Mouse (Mus musculus) adrenal gland, adult 2 months (tissue): ENCODE results near the gene Srcap. TPM values are rescaled to one million over a fixed set of nuclear protein-coding genes. Genes with fewer than 3 reads are reported as not detected.
A peak's percentile ranks its signal among the peaks of the same experiment; 100 is the strongest.
"Not testable (repeated sequence)": the region's sequence is repeated elsewhere in the genome, so short reads cannot be mapped to it uniquely, and the experiment has no call there.

Experiments used
- DNase-seq: peaks from one replicate; pipeline ENCODE4 v3.0.0; 2021
- long read RNA-seq: library from polyadenylated mRNA; stranded (forward); transcript quantifications from one replicate; pipeline ENCODE4 v2.0.0, GENCODE M21; 2021
- polyA plus RNA-seq: library from polyadenylated mRNA; depleted of rRNA; stranded (reverse); fragments of >200 nt; gene quantifications from 2 replicates; pipeline ENCODE4 v1.2.3, GENCODE M21; 2012; rRNA removed
- total RNA-seq, 2 experiments: library from RNA; stranded (reverse); gene quantifications; 2 replicates each; pipeline ENCODE4 v1.2.3; 2021

The Srcap gene
- 10 to 100 TPM; 68.6 to 90.2 TPM for total RNA-seq
- 29.3 and 41.2 TPM in 2 replicates for polyA plus RNA-seq
- long read RNA-seq, partial matches to known transcripts = 3 of 6 reads
- long read RNA-seq, other reads (novel, unspliced or antisense) = 2 of 6 reads

DNA sequence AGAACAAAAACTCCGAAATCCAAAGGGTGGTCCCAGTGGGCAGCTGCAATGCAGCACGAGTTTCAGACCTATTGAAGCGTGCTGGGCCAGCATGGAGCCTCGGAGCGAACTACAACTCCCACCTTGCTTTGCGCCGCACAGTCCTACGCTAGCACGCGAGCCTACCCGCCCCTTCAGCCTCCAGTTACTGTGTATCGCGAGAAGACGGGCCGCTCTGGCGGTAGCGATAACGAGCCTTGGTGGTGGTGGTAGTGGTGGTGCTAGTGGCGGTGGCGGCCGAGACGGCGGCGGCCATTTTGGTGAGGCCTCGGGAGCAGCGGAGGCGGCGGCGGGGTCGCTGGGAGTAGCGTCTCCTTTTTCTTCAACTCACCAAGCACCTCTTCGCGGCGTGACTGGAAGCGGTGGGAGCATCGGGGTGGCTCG is at the start of gene Srcap:
Gene Srcap, plus strand, starts transcription at position 176 of the 423 bp plus-strand sequence.
- peak; percentile 96 for DNase-seq

DNA sequence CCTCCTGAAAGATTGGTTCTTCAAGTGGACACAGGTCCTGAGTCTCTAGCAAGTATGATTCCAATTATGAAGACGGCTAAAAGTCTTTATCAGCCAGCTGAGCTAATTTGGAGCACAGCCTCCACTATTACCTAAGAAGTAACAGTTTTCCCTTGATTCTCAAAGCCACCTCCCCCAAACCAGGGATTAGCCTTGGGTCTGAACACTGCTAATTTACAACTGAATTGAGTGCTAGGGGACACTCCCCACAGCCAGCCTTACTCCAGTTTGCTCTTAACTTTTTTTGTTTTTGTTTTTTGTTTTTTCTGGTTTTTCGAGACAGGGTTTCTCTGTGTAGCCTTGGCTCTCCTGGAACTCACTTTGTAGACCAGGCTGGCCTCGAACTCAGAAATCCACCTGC is 46.6 kb upstream of the Srcap start:
- no peak for DNase-seq

DNA sequence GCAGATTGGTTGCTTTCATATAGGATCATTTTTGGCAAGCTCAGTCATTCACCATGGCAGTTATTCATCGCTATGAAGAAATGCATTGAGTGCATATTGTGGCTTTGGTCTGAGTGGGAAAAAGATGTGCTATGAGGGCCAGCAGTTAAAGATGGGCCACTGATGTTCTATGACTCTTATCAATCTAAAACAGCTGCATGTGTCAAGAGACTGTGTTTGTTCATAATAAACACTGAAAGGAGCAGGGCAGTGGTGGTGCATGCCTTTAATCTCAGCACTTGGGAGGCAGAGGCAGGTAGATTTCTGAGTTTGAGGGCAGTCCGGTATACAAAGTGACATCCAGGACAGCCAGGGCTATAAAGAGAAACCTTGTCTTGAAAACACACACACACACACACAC is 46.1 kb upstream of the Srcap start:
- DNase-seq = not testable (repeated sequence)

DNA sequence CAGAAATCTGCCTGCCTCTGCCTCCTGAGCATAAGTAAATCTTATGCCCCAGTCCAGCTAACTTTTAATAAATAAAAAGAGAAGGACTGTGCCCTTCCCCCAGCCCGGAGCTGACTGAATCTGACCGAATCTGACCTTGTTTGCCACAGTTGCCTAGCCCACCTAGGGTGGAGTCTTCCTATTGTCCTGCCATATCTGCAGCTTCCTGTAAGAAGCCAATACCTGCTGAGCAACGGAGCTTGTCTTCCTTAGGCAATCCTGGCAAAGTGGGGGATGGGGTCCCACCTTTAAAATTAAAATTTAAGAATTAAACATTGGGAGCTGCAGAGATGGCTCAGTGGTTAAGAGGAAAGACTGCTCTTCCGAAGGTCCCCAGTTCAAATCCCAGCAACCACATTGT is 45.2 kb upstream of the Srcap start:
- no peak for DNase-seq

DNA sequence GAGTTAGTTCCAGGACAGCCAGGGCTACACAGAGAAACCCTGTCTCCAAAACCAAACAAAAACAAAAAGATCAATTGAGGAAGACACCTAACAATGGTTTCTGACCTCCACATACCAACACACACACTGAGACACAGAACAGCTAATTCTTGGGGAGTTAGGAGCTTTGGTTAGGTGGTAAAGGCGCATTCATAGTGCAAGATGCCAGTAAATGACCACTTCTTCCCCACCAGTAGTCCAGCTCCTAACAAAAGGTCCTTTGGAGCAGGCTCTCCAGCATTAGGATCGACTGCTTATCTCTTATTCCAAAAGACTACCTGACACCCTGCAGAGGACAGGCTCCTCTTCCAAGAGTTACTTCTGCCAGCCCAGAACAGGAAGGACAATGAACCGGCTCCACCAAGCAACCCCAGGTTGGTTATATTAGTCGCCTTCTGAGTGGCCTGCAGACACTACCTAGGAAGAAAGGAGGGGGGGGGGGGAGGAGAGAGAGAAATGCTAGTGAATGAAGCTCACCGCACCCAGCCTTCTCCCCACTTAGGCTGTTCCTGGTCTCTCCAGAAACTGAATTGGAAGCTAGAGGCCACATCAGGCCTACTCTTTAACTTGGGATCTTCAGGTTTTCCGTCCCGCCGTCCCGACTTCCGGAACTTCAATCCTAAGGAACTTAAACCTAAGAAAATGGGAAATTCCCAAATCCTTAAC is 41.6 kb upstream of the Srcap start:
- peak; percentile 52 for DNase-seq

DNA sequence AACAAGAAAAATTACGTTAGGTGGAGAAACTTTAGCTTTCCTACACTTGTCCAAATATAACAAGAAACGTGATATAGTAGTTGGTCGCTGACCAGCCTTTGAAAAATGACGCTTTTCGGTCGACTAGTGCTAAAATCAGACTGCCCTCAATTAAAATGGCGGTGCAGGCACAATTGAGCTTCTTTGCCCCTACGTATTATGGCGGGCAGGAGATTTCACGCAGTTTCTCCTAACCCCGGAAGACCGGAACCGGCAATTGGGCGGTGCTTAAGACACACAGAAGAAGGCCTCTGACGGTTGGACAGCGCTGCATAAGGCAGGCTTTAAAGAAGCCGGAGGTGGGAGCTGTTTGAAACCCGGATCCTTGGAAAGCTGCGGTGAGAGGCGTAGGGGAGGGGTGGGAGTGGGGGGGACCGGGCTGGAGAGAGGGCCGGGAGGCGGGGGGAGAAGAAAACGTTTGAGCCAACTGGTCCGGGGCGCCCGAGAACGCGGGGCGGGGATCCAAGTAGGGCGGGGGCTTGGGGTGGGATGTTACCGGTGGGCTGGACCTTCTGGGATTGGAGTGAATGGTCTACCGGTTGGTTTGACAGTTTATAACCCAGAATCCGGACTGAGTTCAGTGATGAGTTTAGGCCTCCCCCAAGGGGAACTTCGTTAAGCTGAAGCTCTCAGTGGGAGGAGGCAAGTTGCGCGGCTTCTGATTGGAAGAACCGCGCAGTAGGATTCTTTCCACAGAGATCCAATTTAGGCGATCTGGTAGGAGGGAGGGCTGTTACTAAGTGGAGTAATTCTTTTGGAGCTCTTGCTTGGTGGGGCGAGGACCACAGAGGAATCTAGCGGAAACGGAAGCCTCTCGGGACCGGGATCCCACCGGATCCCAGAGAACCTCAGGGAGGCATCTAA is 40.8 kb upstream of the Srcap start:
- DNase-seq = peak; percentile 94

DNA sequence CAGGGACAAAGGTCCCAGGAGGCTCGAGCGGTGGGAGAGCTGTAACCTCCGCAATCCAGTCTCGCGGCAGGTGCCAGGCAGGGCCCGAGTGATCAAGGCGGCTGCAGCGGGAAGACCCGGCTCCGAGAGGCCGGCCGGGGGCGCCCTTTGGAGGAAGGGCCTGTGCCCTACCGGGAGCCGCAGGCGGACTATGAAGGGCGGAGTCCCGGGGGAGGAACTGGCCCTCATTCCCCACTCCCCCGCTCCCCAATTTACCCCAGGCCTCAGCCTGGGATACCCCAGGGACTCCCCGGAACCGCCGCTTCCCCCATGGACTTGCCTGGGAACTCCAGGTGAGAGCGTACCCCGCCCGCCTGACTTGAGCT is 40.2 kb upstream of the Srcap start:
- peak; percentile 79 for DNase-seq

DNA sequence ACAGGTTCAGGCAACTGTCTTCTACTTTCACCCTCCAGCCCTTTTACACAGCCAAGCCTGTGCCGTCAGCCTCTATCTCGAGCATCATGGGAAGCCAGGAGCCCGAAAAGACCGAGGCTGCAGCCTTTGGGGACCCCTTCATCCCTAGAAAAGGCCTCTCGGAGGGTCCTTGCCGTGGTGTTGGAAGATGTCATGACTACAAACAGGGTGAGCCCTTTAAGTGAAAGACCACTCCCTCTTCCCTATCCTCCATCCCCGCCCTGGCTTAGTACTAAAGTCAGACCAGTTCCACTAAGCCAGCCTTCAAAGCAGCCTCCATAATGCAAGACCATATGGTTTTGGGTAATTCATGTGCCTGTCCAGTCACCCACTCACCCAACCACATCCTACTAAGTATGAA is 39.7 kb upstream of the Srcap start:
- no peak for DNase-seq

DNA sequence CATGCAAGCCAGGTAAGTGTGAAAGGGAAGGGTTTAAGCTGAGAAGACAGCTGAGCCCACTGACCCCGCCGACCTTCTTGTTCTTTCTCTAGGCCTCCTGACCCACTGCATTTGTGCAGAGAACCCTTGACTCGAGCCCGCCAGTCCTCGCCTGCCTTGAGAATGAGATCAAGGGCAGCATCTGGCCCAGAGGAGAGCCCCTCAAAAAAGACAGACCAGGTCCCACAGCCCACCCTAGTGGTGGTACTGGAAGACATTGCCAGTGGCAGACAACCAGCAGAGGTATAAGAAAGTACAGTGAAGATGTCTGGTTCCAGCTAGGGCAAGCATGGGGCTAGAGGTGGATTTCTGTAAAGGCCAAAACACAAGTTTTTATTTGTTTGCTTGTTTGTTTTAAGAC is 38.1 kb upstream of the Srcap start:
- no peak for DNase-seq

DNA sequence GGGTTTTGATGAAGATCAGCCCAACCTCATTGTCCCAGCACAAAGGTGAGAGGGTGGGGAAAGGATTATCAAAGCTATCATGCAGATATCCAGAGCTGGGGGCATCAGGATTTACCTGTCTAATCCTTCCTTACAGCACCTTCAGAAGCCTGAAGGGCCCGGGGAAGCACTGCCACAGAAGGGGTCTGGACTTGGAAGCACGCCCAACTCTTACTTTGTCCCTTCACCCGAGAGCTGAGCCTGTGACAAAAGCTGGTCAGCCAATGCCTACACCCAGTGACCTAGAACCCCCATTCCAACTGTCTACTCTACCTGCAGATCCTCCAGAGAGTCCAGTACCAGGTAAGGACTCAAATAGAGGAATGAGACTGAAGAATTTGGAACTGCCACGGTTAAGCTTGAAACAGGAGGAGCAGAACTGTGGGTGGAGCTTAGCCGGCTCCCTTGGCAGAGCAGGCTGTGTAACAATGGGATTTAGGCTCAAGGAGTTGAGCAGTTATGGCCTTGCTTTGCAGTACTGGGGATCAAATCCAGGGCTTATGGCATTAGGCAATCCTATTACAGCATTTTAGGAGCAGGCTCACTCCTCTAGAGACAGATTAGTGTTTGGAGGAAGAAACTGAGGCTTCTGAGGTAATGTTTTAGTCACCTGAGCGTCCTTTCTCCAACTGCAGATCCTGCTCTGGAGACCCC is 37.3 kb upstream of the Srcap start:
- no peak for DNase-seq

DNA sequence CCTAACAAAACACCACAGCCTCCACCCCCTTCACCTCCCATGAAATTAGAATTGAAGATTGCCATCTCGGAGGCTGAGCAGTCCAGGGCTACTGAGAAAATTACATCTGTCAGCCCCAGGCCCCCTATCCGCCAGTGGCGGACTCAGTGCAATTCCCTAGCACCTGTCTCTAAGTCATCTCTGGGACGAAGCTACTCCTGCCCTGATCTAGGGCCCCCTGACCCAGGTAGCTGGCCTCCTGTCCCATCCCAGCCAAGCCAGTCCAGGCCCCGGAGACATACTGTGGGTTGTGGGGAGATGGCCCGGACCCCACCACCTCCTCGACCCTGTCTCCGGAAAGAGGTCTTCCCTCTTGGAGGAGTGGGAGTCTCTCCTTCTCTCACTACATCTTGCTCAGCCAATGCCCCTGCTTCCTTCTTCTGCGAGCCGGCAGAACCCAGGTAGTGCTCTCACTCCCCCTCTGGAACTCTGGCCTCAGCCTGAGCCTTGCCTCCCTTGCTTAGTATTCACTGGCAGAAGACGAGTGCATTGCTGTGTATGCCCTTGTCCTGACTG is 36.5 kb upstream of the Srcap start:
- DNase-seq = no peak

DNA sequence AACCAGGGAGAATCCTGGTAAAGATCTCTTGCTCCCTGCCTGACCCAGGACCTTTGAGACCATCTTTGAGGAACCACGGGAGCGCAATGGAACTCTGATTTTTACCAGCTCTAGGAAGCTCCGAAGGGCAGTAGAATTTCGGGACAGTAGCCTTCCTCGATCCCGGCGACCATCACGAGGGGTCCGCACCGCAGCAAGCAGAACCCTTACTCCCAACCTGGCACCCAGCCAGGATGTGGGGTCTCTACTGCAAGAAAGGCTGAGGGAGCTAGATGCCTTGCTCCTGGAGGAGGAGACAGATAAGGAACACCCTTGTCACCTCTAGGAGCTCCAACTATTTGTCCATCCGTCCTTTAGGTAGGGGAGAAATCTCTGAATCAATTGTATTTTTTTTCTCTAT is 35.4 kb upstream of the Srcap start:
- DNase-seq = no peak

DNA sequence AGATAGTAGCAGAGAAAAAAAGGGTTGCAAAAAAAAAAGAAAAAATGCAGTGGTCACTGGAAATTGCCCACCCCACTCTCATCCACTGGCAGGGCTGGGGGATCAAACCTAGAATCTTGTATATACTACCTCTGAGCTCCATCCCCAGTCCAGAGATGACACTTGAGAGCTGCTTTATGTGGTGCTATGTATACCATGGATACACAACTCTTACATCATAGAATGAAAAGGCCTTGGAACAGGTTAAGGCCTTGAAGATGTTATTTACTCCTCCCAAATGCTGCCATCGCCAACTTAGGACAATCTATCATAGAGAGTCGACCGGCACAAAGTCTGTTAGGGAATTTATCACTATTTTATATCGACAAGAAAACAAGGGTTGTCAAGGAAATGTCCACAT is 34.9 kb upstream of the Srcap start:
- no peak for DNase-seq

DNA sequence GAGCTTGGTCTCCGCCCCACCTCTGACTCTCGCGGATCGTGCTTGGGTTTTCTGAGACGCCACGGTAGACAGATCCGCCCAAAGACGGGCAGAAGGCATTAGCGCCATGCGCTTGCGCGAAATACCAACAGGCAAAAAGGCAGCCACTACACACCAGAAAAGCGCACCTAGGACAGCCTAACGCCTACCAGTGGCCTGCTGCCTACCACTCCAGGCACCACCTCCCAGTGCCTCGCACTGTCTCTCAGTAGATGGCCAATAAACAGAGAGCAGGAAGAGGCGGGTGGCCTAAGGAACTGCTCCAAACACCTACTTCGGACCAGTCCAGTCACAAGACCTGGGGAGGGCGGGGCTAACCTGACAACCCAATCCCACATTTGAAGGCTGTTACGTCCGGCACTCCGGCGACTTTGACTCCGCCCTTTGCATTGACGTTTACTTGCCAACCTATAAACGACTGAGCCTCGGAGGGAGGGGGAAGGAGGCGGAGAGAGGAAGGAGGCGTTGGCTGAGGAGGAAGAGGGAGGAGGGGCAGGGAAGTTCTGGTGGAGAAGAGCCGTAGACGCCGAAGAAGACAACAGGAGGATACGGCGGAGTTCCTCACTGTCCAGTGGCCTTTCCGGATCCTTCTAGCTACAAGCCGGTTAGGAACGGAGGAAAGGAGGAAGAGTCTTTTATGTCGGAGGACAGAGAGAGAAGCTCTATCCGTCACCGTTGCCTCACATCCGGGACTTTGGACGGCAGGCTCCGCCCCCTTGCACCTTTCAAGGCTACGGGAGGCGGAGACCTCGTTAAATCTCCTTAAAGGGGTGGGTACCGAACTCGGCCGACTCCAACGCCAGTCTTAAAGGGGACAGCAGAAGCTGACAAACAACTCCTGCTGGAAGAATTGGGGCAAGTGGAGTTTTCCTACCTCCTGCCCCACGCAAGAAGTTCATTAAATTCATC is 33.8 kb upstream of the Srcap start:
- peak; percentile 99 for DNase-seq

DNA sequence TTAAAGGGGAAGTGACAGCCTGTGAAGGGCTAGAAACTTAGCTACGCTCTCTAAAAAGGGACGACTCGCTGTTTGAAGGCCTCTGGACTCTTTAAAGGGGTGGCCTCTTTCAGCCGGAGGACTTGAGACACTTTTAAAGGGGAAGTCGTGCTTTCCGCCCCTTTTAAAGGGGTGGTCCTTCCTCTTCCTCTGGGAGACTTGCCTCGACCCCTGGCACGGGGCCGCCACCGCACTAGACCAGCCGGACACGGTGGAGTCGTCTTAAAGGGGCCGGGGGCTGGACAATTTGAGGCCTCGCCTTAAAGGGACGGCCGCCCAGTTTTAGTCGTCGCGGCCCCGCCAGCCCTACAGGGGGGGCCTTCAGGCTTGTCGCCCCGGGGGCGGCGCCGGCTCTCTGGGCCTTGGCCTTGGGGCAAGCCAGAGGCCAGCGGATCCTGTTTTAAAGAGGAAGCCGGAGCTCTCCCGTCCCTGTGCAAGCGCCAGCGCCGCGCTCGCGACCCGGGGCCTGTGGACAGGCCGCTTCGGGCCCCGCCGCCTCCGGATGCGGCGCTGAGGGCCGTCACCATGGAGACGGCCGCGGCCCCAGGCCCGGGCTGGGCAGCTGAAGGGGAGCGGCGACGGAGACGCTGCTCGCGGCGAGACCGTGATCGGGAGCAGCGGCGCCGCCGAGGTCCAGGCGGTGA is 33.0 kb upstream of the Srcap start, which contains the start of gene Fbrs:
Gene Fbrs, plus strand, starts transcription at position 565 of the 683 bp plus-strand sequence.
- DNase-seq = peak; percentile 98

DNA sequence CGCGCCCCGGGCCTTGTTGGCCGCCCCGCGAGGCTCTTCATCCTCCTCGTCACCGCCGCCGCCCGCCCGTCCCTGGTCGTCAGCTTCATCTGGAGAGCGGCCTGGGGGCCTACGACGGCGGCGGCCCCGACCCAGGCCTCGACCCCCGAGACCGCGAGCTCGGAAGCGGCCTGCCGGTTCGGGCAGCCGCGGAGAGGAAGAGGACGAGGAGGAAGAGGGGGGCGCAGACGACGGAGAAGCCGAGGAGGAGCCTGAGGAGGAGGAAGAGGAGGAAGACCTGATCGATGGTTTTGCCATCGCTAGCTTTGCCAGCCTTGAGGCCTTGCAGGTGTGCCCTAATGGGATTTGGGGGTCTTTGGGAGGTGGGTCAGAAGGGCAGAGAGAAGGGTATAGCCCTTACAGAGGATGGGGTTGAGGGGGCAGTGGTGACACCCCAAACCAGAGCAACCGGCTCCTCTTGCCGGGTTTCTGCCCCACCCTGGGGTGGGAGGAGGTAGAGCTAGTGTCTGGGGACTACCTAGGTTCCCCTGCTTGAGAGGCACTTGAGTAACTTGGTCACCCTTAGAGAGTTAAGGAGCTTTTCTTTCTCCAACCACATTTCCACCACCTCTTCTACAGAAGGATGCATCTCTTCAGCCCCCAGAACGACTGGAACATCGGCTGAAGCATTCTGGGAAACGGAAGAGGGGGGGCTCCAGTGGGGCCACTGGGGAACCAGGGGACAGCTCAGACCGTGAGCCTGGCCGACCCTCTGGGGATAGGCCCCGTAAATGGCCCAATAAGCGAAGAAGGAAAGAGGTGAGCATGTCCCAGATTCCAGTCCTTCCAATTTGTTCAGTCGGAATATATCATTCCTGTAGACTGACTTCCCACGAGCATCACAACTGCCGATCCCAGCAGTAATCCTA is 32.2 kb upstream of the Srcap start:
- peak; percentile 41 for DNase-seq

DNA sequence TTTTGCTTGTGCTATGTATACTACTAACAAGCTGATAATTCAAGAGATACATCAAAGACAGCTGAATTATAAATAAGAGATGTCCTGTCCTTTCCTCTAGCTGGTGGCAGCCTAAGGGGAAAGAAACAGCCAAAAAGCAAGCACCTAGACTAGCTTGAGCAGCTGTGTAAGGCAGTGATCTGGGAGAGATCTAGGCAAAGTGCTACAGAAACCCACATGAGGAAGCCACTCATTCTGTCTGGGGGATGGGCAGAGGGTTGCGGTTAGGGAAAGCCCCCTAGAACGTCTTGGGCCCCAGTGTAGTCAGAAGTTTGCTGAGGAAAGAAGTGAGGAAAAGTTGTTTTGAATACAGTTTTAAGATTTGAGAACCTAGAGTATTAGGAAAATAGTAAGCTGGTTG is 31.5 kb upstream of the Srcap start:
- no peak for DNase-seq

DNA sequence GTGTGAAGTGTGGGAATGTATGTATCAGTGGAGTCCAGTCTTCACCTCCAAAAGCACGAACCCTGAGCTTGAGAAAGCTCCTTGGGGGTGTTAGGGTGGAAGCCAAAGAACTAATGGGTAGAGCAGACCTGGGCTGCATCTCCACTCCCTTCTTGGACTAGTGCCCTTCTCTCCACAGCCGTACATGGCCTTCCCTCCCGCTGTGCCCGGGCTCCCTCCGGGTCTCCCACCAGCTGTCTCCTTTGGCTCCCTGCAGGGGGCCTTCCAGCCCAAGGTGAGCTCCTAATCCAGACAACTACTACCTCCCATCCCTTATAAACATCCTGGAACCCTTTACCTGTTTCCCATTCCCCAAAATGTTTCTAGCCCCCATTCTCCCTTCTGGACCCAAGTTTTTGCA is 26.4 kb upstream of the Srcap start:
- DNase-seq = no peak

DNA sequence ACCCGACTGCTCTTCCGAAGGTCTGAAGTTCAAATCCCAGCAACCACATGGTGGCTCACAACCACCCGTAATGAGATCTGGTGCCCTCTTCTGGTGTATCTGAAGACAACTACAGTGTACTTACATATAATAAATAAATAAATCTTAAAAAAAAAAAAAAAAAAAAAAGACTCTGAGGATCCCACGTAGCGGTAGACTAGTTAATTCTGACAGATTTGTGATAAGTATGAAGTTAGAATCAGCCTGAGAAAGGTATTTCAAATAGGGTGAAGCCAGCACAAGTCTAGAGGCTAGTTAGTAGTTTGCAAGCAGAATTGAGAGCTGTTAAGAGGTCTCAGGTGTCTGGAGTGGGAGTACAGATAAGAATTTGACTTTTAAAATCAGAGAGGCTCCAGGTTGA is 23.4 kb upstream of the Srcap start:
- DNase-seq = not testable (repeated sequence)
